Mouse (Mus musculus) embryonic fibroblast, embryonic 13.5 days (primary cell): ENCODE measurements around the gene Sugct. TPM values are rescaled to one million over a fixed set of nuclear protein-coding genes. Genes with fewer than 3 reads are reported as not detected.

Experiments used
- H3K27ac ChIP-seq: 2 replicates; pipeline ENCODE4 v1.5.1; 2012; ENCODE audit warnings: low read length, control low read depth, inconsistent platforms; ENCODE audit not compliant: insufficient read depth
- H3K4me1 ChIP-seq: 2 replicates; pipeline ENCODE4 v1.6.1; 2011; ENCODE audit warnings: low read length; ENCODE audit not compliant: control insufficient read depth, insufficient read depth
- H3K4me3 ChIP-seq: 2 replicates; pipeline ENCODE4 v1.5.1; 2011; ENCODE audit warnings: mild to moderate bottlenecking, control low read depth, low read length; ENCODE audit not compliant: insufficient read depth
- CTCF ChIP-seq: IDR thresholded peaks from 2 replicates; pipeline ENCODE4 v1.5.1; 2011; ENCODE audit warnings: mild to moderate bottlenecking, control low read depth, low read length, moderate library complexity, borderline replicate concordance; ENCODE audit not compliant: insufficient read depth
- POLR2A ChIP-seq: IDR thresholded peaks from 2 replicates; pipeline ENCODE4 v1.6.1; 2011; ENCODE audit warnings: low read depth, mild to moderate bottlenecking, control low read depth, low read length, moderate library complexity
- polyA plus RNA-seq: library from polyadenylated mRNA; stranded (reverse); fragments of >200 nt; gene quantifications from 2 replicates; pipeline ENCODE4 v1.2.4, GENCODE M21; 2011; ENCODE audit warnings: low read depth; ENCODE audit not compliant: missing spikeins, insufficient read length

Gene Sugct
- polyA plus RNA-seq, 1 experiment = 2.1 TPM

DNA sequence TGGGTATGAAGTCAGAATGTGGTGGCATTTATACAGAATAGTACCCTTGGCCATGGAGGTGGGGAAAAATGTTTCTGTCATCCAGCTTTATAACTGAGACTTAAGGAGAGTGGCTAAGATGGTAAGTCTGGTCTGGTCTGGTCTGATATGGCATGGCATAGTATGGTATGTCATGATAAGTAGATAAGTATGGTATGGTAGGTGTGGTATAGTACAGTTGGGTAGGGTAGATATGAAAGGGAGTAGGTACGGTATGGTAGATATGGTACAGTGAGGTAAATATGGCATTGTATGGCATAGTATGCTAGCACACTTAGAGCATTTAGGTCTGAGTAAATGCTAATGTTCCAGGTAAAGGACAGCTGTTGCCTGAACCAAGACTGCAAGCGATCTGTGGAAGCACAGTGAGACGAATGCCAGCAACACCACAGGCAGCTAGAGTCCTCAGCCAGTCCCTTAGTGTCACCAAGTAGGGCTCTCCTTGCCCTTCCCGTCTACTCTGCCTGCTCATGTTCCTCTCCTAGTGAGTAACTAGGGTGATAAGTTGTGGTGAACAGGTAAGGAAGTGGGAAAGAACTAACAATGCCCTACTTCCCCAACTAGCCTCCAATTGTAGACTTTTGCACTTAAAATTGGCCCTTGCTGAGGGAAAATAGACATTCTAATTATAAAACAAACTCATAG, 667.4 kb downstream of the Sugct start:
- Histone ChIP-seq H3K27ac (no peak overlapping the region), H3K4me3 (no peak overlapping the region), H3K4me1 (no peaks in the 10 kb centered on the region)
- TF ChIP-seq POLR2A (no peak), CTCF (no peak)

DNA sequence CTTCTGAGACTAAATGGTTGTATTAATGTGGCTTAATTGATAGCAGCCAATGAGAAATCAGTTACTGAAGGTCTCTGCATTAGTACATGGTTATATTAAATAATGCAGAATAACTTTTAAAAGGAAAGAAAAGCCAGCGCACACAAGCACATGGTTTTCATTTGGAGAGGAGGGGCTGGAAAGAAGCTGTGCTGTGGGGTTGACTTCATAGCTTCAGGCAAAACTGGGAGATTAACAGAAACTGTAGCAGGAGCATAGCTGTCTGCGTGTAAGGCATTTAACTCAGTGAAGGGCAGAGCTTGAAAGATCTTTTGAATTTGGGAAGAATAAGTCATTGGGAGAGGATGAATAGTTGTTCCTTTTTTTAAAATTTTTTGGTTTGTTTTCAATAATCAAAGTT, 668.4 kb downstream of the Sugct start:
- no peak overlapping the region for H3K4me3 ChIP-seq
- no peak for TF ChIP-seq CTCF
- no peak for TF ChIP-seq POLR2A
- no peaks in the 10 kb centered on the region for H3K4me1 ChIP-seq
- no peak overlapping the region for H3K27ac ChIP-seq

- Histone ChIP-seq H3K4me1 (no peaks in the 10 kb centered on the region), H3K27ac (no peak overlapping the region), H3K4me3 (no peak overlapping the region)
- no peak for TF ChIP-seq CTCF
- TF ChIP-seq POLR2A = no peak
Observed at GRCm38 (mm10) chr13:16996464-16996863, 698.9 kb downstream of the Sugct start.

GRCm38 (mm10) chr13:16995321-16995720, 700.0 kb downstream of the Sugct start:
- no peaks in the 10 kb centered on the region for H3K4me1 ChIP-seq
- TF ChIP-seq CTCF = no peak
- no peak for TF ChIP-seq POLR2A
- H3K27ac ChIP-seq = no peak overlapping the region
- H3K4me3 ChIP-seq = no peak overlapping the region

DNA sequence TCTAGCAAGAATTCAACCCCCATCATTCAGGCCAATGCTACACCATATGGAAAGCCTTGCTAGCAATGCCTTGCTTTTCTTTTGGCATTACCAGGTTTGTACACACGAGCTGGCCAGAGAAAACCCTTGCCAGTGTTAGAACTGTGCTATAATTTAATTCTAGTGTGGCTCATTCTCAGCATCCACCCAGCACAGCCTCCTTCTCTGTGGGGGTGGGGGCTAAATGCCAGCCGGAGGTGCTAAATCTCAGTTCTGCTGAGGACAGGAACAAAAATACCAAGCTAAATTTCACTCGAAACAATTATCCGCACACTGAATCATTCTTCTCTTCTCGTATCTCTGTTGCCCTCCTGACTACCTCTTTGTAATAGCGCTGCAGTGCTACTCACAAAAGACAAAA, 717.6 kb downstream of the Sugct start:
- no peak for TF ChIP-seq CTCF
- H3K4me1 ChIP-seq = no peaks in the 10 kb centered on the region
- H3K4me3 ChIP-seq = no peak overlapping the region
- no peak overlapping the region for H3K27ac ChIP-seq

GRCm38 (mm10) chr13:16971277-16971676, 724.1 kb downstream of the Sugct start:
- Histone ChIP-seq H3K4me1 (no peaks in the 10 kb centered on the region), H3K27ac (no peak overlapping the region), H3K4me3 (no peak overlapping the region)
- TF ChIP-seq POLR2A (no peak), CTCF (no peak)

DNA sequence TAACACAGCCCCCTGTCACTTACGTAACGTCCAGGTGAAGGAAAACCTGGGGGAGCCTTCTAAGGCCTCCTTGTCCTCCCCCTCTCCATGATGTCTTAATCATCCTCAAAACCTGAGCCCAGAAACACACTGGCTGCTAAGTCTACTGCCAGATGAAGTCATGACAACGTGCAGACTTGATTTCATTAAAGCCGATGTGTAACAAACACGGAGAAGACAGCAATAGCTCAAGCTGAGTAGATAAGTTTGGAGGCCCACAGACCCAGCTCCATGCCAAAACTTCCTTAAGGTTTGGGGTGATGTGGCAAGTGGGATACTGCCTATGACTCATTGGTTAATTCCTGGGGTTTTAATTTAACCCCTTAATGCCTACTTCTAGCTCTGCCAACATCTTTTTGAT, 726.4 kb downstream of the Sugct start:
- no peak overlapping the region for H3K27ac ChIP-seq
- H3K4me1 ChIP-seq = no peaks in the 10 kb centered on the region
- TF ChIP-seq CTCF = no peak
- no peak for TF ChIP-seq POLR2A
- no peak overlapping the region for H3K4me3 ChIP-seq

DNA sequence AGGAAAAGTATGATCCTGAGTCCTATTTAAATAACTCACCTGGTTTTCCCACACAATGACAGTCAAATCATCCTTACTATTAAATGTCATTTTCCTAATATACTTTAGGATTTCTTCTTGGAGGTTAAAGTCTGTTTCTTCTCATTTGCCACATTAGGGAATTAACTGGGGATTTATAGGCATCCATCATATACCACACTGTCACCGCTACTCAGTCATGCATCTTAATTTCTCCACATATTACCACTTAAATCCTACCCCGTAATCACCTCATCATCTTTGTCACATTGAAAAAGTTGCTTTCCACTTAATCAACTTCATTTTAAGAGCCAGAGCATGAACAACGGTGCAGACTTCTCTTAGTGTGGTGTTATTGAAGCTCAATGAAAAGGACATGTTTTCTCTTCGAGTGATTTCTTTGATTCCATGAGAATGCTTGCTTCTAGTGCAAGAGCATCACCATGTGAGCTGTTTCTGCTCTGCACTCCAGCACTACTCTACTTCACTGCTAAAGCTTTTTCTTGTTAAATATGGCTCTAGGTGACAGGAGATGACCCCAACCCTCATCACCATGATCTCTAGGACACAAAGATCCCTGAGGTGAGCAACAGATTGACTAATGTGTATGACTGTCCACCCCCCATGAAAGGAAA, 730.4 kb downstream of the Sugct start:
- Histone ChIP-seq H3K4me3 (no peak overlapping the region), H3K27ac (no peak overlapping the region), H3K4me1 (no peaks in the 10 kb centered on the region)
- TF ChIP-seq POLR2A (no peak), CTCF (no peak)

DNA sequence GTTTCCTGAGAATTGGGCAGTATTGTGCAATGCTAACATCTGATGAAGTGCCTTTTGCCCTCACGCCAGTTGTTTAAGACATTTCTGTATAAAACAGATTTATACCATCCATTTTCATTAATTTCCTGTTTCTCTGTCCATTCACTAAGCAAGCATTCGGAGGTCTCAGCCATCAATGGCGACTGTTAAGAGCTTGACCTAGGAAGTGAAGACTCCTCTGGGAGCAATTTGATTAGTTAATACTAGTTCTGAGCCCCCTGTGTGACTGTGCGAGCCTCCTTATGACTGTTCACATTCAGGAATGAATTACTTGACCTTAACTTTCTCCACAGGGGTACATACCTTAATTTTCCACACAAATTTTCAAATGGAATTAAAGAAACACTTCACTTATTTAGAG, 743.3 kb downstream of the Sugct start:
- no peaks in the 10 kb centered on the region for H3K4me1 ChIP-seq
- no peak overlapping the region for H3K4me3 ChIP-seq
- H3K27ac ChIP-seq = no peak overlapping the region
- no peak for TF ChIP-seq POLR2A
- TF ChIP-seq CTCF = no peak

DNA sequence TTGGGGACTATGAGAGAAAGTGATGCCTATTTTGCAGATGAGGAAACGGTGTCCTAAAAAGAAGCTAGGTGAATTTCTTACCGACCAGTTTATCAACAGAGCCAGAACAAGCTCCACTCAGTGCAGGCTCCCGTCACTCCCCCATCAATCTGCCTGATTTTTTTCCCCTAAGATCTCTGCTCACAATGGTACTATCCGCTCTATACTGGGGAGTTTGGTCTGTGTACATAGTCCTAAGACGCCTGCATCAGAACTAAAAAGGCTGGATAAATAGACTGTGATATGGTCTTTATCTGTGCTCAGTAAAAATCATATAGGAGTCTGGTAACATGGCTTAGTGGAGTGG, 755.9 kb downstream of the Sugct start:
- TF ChIP-seq CTCF (no peak), POLR2A (no peak)
- H3K27ac ChIP-seq = no peak overlapping the region
- H3K4me1 ChIP-seq = no peaks in the 10 kb centered on the region
- H3K4me3 ChIP-seq = no peak overlapping the region
